Mouse (Mus musculus) gastrocnemius, adult 8-10 months (tissue): ENCODE measurements at regions not wholly inside any gene's neighbourhood (a gene's known extent, or its start where the extent isn't known, plus 50 kb on each side); places are given as distances from the start of the nearest gene placed in this dataset.

Source experiments
- DNase-seq, 2 experiments: peaks; one replicate each; pipeline ENCODE4 v3.0.0; 2022; ENCODE audit warnings: low spot score in 2 of 2

- DNase-seq, result no peak
Measured at GRCm38 (mm10) chr16:9339456-9339855, 509.6 kb downstream of the 1810013L24Rik start.

GRCm38 (mm10) chr16:9341245-9341644, 511.3 kb downstream of the 1810013L24Rik start:
- DNase-seq, result no peak

- no peak for DNase-seq
Measured at GRCm38 (mm10) chr16:9353811-9354210, 523.9 kb downstream of the 1810013L24Rik start.

GRCm38 (mm10) chr16:9354331-9355030, 524.6 kb downstream of the 1810013L24Rik start:
- DNase-seq, result no peak

- no peak for DNase-seq
Measured at GRCm38 (mm10) chr16:9358651-9359050, 528.8 kb downstream of the 1810013L24Rik start.

GRCm38 (mm10) chr16:9359399-9360135, 529.7 kb downstream of the 1810013L24Rik start:
- no peak for DNase-seq

- DNase-seq, result no peak
Measured at GRCm38 (mm10) chr16:9360741-9361255, 530.9 kb downstream of the 1810013L24Rik start.

GRCm38 (mm10) chr16:9362116-9362515, 532.2 kb downstream of the 1810013L24Rik start:
- no peak for DNase-seq

- DNase-seq, result no peak
Measured at GRCm38 (mm10) chr16:9364105-9364504, 534.2 kb downstream of the 1810013L24Rik start.

- no peak for DNase-seq
Measured at GRCm38 (mm10) chr16:9390986-9391385, 561.1 kb downstream of the 1810013L24Rik start.

- DNase-seq, result no peak
Measured at GRCm38 (mm10) chr16:9404736-9405135, 574.8 kb downstream of the 1810013L24Rik start.

GRCm38 (mm10) chr16:9408196-9408595, 578.3 kb downstream of the 1810013L24Rik start:
- no peak for DNase-seq

GRCm38 (mm10) chr16:9430509-9430908, 564.9 kb downstream of the Grin2a start:
- no peak for DNase-seq

GRCm38 (mm10) chr16:9439300-9439856, 556.0 kb downstream of the Grin2a start:
- DNase-seq, result no peak

GRCm38 (mm10) chr16:9439891-9440290, 555.5 kb downstream of the Grin2a start:
- DNase-seq, result no peak

GRCm38 (mm10) chr16:9452058-9452457, 543.3 kb downstream of the Grin2a start:
- DNase-seq, result no peak

- no peak for DNase-seq
Measured at GRCm38 (mm10) chr16:9457574-9457973, 537.8 kb downstream of the Grin2a start.

- no peak for DNase-seq
Measured at GRCm38 (mm10) chr16:9462497-9462896, 532.9 kb downstream of the Grin2a start.

GRCm38 (mm10) chr16:9469394-9469793, 526.0 kb downstream of the Grin2a start:
- DNase-seq, result no peak

- no peak for DNase-seq
Measured at GRCm38 (mm10) chr16:9485291-9485690, 510.1 kb downstream of the Grin2a start.

GRCm38 (mm10) chr16:9498301-9498700, 497.1 kb downstream of the Grin2a start:
- DNase-seq, result no peak

GRCm38 (mm10) chr16:9501713-9502112, 493.6 kb downstream of the Grin2a start:
- no peak for DNase-seq
